Mouse (Mus musculus) cerebellum, postnatal 14 days (tissue): ENCODE results near the gene Crp.

Experiments
- DNase-seq, 2 experiments: peaks; one replicate each; pipeline ENCODE4 v3.0.0; 2021; ENCODE audit warnings: mixed read lengths in 2 of 2

Crp gene

GRCm38 (mm10) chr1:172751241-172751640, 53.4 kb downstream of the Crp start:
- DNase-seq = no peak

GRCm38 (mm10) chr1:172755151-172755550, 57.3 kb downstream of the Crp start:
- no peak for DNase-seq

DNA sequence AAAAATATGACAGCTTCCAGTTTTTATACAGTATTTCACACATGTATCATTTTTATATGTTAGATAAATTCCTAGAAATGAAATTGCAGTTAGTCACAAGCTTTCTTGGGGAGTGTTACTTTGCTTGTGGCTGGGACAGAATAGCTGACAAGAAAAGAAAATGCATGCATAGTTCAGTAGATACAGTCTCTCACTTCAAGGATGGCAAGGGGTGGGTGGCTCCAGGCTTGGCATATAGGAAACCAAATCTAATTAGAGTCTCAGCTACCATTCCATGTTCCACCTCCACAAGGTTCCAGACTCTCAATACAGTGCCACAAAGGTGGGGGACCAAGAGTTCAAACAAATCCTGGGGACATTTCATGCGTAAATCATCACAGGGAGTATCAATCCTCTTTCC, 61.7 kb downstream of the Crp start:
- no peak for DNase-seq

DNA sequence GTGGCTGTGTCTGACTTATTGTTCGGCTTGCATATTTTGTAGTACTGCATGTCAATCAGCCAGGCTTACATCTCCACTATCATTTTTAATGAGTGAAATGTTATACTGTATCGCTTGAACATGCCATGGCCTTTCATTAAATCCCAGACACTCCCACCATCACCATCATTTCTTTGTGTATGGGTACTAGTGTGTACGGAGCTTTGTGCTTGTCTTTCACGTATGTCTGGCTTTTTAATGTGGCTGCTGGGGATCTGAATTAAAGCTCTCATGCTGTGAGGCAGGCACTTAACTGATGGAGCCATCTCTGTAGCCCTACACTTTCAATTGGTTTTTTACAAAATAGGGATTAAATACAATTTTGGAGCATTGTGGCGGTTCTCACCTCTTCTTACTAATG, 81.3 kb downstream of the Crp start:
- DNase-seq = no peak

DNA sequence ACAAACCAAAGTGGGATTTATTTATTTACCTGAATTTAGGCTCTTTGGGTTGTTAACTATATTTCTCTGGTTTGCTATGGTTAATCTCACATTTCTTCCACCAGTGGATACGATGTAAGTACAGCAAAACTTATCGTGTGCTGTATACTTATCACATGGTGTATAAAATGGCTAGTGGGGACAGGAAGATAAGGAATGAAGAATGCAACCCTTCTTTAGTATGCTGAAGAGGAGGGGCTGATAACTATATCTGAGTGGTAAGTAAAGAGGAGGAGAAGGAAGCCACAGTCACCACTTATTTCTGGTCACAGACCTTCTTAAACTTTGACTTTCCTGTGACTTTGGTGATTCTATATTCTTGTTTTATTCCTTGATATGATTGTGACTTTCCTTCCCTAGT, 87.5 kb downstream of the Crp start:
- no peak for DNase-seq

- DNase-seq = no peak
Measured at GRCm38 (mm10) chr1:172785886-172786285, 88.0 kb downstream of the Crp start.

GRCm38 (mm10) chr1:172828975-172829374, 131.1 kb downstream of the Crp start:
- DNase-seq = no peak

DNA sequence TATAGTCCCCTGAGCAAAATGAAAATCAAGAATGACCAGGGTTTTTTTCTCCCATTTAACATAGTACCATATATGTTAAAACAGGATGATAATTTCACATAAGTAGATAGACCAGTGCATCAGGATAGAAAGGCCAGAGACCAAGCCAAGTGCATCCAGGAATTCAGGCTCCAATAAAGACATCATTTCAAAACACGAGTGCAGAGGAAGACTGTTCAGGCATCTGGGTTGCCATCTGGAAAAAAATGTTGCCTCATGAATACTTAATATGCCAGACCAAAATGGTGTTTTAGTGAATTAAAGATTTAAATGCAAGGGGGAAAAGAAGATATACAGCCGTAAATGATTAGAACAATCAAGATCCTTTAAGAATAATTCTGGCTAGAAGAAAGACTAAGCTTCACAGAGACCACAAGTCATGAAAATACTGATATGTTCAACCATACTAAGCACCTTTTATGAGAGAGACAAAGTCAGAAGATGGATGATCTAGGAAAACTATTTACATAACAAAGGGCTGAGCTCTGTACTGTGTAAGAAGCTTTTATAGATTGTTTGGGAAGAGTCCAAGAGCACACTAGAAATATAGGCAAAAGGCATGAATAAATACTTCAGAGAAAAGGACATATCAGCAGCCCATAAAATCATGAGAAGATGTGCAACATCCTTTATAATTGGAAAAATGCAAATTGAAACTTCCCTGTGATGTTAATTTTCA, 149.3 kb downstream of the Crp start:
- DNase-seq = no peak

DNA sequence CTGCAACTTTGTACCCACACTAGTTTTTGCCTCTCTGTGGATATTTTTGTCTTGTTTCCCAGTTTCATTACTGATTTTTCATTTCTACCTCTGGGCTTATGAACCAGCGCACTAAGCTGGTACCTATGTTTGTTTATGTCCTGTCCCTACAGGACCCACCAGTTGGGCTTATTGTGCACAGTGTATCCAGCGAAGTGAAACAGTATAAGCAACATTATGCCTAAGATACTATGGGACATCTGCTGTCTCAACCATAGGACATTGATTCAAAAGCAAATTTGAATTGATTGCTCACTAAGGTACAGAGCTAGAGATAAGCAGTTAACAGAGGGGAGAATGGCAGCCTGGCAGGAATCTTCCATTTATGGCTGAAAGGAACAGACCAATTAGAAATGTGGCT, 150.3 kb downstream of the Crp start:
- no peak for DNase-seq

DNA sequence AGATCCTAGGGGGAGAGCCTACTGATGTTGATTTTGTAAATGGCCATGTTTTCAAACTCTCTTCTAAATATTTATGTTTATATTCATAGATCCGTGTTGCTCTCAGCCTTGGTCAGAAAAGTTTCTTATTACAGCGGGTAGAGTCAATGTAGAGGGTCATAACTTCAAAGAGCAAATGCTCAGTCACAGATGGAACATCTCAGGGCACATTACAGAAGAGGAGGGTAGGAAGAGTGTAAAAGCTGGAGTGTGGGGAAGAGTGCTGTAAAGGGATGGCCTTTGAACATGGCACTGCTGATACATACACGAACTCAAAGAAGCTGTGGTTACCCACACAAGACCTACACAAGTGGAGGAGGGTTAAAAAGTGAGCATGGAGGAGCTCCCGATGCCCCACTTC, 177.4 kb downstream of the Crp start:
- no peak for DNase-seq

DNA sequence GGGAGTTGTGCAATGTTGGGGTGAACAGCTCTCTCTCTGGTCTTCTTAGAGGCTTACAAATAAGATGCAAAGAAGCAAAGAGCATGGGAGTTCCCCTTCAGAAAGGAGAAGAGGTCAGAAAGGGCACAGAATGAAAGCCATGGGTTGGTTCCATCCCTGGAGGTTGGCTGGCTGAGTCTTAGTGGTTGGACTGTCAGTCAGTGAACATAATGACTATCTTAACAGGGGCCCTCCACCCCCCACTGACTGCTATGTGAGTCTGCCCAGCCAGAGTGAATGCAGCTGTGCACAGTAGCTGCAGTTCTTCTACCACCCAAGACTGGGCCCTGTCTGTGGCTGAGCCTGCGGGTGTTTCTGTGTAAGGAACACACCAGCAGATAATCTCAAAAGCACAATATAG, 178.8 kb downstream of the Crp start:
- DNase-seq = no peak
